Mouse (Mus musculus) CD4-positive, CD25-positive, alpha-beta regulatory T cell, adult 2 months (primary cell): ENCODE measurements around the gene Hnrnpab.
"Not testable (repeated sequence)": the region's sequence is repeated elsewhere in the genome, so short reads cannot be mapped to it uniquely, and the experiment has no call there.

Experiments used
- DNase-seq: peaks from one replicate; pipeline ENCODE4 v3.0.0-alpha.2; 2012; ENCODE audit warnings: low read depth, low spot score

Gene Hnrnpab

GRCm38 (mm10) chr11:51635127-51635524 lies 28.5 kb upstream of the Hnrnpab start:
- no peak for DNase-seq

DNA sequence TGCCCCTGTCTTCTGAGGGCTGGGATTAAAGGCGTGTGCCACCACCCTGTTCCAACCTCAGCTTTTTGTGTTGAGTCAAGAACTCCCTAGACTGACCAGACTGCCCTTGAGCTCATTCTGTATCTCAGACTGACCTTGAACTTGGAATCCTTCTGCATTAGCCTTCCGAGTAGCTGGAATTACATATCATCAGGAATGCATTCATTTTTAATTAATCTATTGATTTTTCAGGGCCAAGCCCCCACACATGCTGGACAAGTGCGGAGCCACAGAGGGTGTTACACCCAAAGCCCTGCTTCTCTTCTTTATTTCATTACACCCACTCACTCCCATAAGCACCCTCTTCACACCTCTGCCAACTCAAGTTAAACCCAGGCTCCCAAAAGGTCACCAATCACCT lies 27.1 kb upstream of the Hnrnpab start:
- DNase-seq, result no peak

GRCm38 (mm10) chr11:51633200-51633599 lies 26.6 kb upstream of the Hnrnpab start:
- DNase-seq, result not testable (repeated sequence)

DNA sequence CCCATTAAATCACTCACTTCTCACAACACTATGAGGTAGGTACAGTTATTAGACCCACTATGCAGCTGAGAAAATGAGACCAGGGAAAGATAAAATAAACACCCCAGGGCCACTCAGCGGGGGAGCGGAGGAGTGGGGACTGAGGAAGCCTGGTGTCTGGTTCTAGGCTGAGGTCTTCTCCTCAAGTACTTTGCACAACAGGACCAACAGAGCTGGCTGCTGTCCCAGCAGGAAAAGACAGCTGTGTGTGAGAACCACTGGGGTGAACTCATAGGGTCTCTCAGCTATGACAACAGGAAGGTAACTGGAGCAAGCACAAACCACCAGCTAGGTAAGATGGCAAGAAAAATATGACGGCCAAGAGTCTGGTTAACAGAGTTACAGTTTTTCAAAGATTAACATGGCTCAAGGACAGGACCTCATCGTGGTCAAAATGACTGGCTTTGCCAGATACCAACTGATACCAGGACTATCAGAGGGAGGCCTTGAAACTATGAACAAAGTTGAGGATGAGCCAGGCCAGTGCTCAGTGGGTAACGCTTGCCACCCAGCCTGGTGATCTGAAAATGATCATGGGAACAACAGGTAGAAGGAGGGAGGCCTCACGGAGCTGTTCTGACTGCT lies 25.6 kb upstream of the Hnrnpab start:
- DNase-seq, result no peak

- DNase-seq, result no peak
Measured at GRCm38 (mm10) chr11:51629651-51630314, 23.1 kb upstream of the Hnrnpab start.

DNA sequence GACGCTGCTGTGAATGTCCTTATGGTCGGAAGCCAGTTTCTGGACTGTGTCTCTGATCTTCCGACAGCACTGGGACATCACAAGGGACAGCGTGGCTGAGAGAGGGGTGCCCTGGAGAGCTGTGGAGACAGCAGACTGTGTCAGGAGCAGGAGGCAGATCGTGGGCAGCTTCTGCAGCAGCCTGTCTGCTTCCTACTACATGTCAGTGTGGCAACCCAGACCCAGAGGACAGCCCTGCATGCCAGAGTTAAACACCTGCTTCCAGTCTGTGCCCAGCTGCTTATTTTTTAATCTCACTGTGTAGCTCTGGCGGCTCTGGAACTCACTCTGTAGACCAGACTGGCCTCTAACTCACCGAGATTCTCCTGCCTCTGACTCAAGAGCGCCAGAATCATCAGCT lies 21.3 kb upstream of the Hnrnpab start:
- no peak for DNase-seq

DNA sequence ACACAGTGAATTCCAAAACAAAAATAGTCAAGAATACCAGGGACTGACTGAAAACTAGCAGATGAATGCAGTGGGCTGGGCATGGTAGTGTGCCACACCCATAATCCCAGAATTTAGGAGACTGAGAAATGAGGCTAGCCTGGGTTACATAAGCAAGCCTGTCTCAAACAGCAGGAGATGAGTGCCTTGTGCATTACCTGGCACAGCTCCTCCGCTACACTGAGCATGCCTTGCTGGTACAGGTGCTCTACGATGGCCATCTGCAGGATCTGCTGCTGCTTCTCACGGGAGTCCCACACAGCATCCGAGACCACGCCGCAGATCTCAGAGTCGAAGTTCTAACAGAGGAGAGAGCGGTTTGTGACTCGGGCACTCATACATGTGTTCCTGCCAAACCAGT lies 20.8 kb upstream of the Hnrnpab start:
- no peak for DNase-seq

- no peak for DNase-seq
Measured at GRCm38 (mm10) chr11:51625187-51625820, 18.7 kb upstream of the Hnrnpab start.

- no peak for DNase-seq
Measured at GRCm38 (mm10) chr11:51622971-51623491, 16.4 kb upstream of the Hnrnpab start.

DNA sequence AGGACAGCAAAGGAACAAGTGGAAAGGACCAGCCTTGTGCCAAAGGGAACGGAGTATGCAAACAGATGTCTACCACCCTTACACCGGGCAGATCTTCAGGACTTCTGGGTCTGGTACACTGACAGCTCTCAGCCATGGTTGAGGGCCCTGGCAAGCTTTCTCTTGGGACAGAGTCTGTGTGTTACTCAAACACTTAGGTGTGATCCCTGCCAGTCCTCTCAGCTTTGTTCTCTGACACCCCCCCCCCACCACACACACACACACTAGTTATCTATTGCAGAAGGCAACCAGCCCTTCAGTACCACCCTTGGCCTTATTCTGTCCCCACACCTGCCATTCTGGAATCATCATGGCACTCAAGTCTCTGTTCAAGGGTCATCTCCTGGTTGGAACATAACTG lies 15.1 kb upstream of the Hnrnpab start:
- no peak for DNase-seq

DNA sequence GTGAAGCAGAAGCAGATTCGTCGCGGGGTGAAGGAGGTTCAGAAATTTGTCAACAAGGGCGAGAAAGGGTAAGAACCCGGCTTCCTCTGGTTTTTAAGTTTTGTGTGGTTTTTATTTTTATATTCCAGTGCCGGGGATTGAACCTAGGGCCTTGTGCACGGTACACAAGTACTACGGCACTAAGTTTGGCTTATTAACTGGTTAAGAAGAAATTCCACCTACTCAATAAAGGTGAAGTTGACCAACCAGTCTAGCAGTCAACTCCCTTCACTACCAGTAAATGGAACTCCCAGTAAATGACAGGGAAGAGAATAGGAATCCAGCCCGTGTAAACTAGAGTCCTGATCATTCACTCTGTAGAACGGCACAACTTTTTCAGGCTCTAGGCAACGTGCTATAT lies 13.4 kb upstream of the Hnrnpab start:
- DNase-seq, result no peak

DNA sequence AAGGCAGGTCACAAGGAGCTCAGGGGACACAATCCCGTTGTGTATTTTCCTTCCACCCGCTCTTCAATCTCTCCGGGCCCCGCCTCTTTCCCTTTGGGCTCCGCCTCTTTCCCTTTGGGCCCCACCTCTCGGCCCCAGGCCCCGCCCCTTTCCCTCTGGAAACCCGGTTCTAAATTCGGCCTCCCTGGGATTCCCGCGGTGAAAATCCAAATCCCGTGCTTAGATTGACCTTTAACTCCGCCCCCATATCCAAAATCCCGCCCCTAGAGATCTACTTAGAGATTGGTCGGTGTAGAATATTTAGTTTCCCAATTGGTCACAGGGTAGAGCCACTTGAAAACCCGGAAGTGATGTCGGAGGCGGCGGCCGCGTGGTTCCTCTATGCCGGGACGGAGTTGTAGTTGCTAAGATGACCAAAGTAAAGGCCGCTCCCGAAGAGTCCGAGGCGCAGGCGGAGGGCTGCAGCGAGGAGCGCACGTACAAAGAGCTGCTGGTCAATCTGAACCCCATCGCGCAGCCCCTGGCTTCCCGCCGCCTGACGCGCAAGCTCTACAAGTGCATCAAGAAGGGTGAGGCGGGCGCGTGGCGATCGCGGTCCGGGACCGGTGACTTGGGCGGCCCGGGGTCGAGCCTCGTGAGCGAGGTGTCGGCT lies 12.9 kb upstream of the Hnrnpab start, which contains the start of gene Nhp2:
Nhp2 (plus strand) TSS at position 327 of the 652 bp plus-strand sequence.
- peak; percentile 91 for DNase-seq

- no peak for DNase-seq
Measured at GRCm38 (mm10) chr11:51618894-51619408, 12.3 kb upstream of the Hnrnpab start.

DNA sequence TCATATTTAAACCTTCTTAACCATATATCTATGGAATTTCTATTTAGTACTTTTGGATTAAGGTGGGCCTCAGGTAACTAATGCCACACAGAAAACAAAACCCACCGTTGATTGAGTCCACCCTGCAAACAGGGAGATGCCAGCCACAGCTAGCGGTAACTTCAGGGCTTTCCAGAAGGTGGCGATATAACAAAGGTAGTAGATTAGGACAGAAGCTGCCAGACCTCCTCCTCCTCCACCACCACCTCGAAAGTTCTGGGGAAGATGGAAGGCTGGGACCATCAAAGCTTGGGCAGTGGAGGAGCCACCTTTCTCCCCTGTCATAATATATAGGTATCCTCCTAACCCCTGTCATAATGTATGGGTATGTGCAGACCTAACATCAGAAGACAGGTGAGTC lies 11.0 kb upstream of the Hnrnpab start:
- DNase-seq, result peak; percentile 85

- DNase-seq, result not testable (repeated sequence)
Measured at GRCm38 (mm10) chr11:51616113-51616512, 9.5 kb upstream of the Hnrnpab start.

GRCm38 (mm10) chr11:51615601-51616000 lies 9.0 kb upstream of the Hnrnpab start:
- peak; percentile 80 for DNase-seq

GRCm38 (mm10) chr11:51615129-51615528 lies 8.5 kb upstream of the Hnrnpab start:
- no peak for DNase-seq

DNA sequence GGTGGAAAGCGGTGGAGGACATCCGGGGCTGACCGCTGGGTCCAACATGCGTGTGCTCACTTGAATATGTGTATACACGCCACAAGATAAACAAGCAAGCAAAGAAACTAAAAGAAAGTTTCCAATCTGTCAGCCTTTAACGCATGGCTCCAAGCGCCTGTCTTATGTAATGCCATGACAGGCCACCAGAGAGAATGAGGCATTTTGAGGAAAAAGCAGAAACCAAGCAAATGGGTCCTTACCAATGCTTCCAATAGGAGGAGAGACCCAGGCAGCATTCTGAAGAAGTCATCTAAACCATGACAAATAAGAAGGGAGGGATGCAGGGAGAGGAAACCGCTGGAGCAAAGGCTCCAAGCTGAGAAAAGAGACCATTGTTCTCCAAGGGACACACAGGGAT lies 7.6 kb upstream of the Hnrnpab start:
- DNase-seq, result no peak

DNA sequence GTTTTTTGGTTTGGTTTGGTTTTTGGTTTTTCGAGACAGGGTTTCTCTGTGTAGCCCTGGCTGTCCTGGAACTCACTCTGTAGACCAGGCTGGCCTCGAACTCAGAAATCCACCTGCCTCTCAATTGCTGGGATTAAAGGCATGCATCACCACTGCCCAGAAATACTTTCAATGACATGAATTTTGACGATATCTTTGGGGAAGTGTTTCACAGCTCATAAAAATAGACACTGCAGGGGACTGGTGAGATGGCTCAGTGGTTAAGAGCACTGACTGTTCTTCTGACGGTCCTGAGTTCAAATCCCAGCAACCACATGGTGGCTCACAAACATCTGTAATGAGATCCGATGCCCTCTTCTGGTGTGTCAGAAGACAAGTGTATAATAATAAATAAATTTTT lies 3.3 kb upstream of the Hnrnpab start:
- not testable (repeated sequence) for DNase-seq

DNA sequence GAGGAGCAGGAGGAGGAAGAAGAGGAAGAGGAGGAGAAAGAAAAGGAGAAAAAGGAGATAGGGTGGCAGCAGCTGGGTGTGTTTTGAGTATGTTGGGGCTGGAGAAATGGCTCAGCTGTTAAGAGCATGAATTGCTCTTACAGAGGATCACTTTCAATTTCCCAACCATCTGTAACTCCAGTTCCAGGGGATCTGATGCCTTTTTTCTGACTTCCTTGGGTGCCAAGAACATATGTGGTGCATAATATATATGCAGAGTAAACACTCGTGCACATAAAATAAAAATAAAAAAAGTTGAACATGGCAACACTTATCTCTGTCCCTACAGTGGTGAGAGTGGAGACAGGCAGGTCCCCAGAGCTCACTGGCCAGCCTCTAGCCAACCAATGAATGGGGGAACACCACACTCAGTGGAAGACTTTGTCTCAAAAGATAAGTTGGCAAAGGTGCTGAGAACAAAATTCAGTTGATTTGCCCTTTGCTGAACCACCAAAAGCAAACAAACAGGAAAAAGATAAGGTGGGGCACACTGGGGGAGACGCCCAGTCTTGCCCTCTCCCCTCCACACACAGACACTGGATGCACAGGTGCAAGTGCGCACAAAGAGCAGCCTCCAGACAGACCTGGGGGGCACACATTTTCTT lies 2.7 kb upstream of the Hnrnpab start:
- DNase-seq, result no peak

- DNase-seq, result no peak
Measured at GRCm38 (mm10) chr11:51607096-51607738, 570 bp upstream of the Hnrnpab start.
